ENCODE assay signal across 8 mouse cellular contexts in genomic region chr2:152789591-152789999, GRCm38 (mm10). TPM values are rescaled to one million over a fixed set of nuclear protein-coding genes. Genes with fewer than 3 reads are reported as not detected.
DNase-seq lines count a peak whose midpoint lies in the region; ATAC-seq lines count a peak whose summit lies in the region.

No protein-coding gene starts in this region.

- WGBS in midbrain, embryonic 11.5 days = 69% methylated on average over 4 of the region's 4 CpGs
- WGBS in midbrain, embryonic 14.5 days = 77% methylated on average over 4 of the region's 4 CpGs
- 21% methylated on average over 4 of the region's 4 CpGs for WGBS in kidney, embryonic 16.5 days

- H3K27ac ChIP-seq in midbrain, embryonic 11.5 days (ENCODE audit: low read depth, low read length) = 0 out of 2 replicates have a peak overlapping the region, but pooled peaks have one; percentile 11
- no peak overlapping the region for H3K27ac ChIP-seq in midbrain, embryonic 14.5 days (replicated peaks; ENCODE audit: low read depth, low read length)
- peak overlapping the region; percentile 65; the same call in 1 of the 2 replicates for H3K27ac ChIP-seq in kidney, embryonic 16.5 days (ENCODE audit: low read length)

- H3K4me2 ChIP-seq in midbrain, embryonic 11.5 days = no peak overlapping the region
- H3K4me2 ChIP-seq in midbrain, embryonic 14.5 days (ENCODE audit: low read length) = no peak overlapping the region
- H3K4me2 ChIP-seq in kidney, embryonic 16.5 days (replicated peaks; ENCODE audit: low read depth, low read length) = no peak overlapping the region

- no peak for ATAC-seq in midbrain, embryonic 11.5 days (ENCODE audit: low FRiP score)
- ATAC-seq in midbrain, embryonic 14.5 days (ENCODE audit: low FRiP score, low TSS enrichment) = no peak
- ATAC-seq in kidney, embryonic 16.5 days (ENCODE audit: low FRiP score, low TSS enrichment) = no peak

- H3K4me3 ChIP-seq in midbrain, embryonic 11.5 days (ENCODE audit: low read depth, low read length) = no peak overlapping the region
- no peak overlapping the region for H3K4me3 ChIP-seq in midbrain, embryonic 14.5 days (replicated peaks; ENCODE audit: low read depth, low read length)
- no peak overlapping the region for H3K4me3 ChIP-seq in kidney, embryonic 16.5 days (ENCODE audit: low read length)
- peak overlapping the region; percentile 89 for H3K4me3 ChIP-seq in megakaryocyte, embryonic 14.5 days (replicated peaks)

- H3K27me3 ChIP-seq in midbrain, embryonic 11.5 days (ENCODE audit: control insufficient read depth, insufficient read depth, low read length) = no peaks in the 10 kb centered on the region
- H3K27me3 ChIP-seq in midbrain, embryonic 14.5 days (ENCODE audit: control insufficient read depth, insufficient read depth, low read length) = no peaks in the 10 kb centered on the region
- no peaks in the 10 kb centered on the region for H3K27me3 ChIP-seq in kidney, embryonic 16.5 days (ENCODE audit: insufficient read depth, low read length)
- H3K27me3 ChIP-seq in megakaryocyte, embryonic 14.5 days (replicated peaks) = no peaks in the 10 kb centered on the region

- H3K9me3 ChIP-seq in midbrain, embryonic 11.5 days (ENCODE audit: control insufficient read depth, low read length) = no peaks in the 10 kb centered on the region
- no peaks in the 10 kb centered on the region for H3K9me3 ChIP-seq in midbrain, embryonic 14.5 days (ENCODE audit: control insufficient read depth, low read length)
- H3K9me3 ChIP-seq in kidney, embryonic 16.5 days (ENCODE audit: low read length) = no peaks in the 10 kb centered on the region
- no peaks in the 10 kb centered on the region for H3K9me3 ChIP-seq in megakaryocyte, embryonic 14.5 days

- H3K36me3 ChIP-seq in midbrain, embryonic 11.5 days (ENCODE audit: control insufficient read depth, insufficient read depth, low read length) = no peaks in the 10 kb centered on the region
- 0 out of 2 replicates have a peak, but pooled peaks cover 3% of the 10 kb centered on the region for H3K36me3 ChIP-seq in midbrain, embryonic 14.5 days (ENCODE audit: control insufficient read depth, insufficient read depth, low read length)
- H3K36me3 ChIP-seq in kidney, embryonic 16.5 days (ENCODE audit: insufficient read depth, low read length) = peaks cover 6% of the 10 kb centered on the region; the same call in 1 of the 2 replicates
- H3K36me3 ChIP-seq in megakaryocyte, embryonic 14.5 days (replicated peaks; ENCODE audit: low read length) = peaks cover 85% of the 10 kb centered on the region

- no peak for DNase-seq in midbrain, embryonic 11.5 days (ENCODE audit: low spot score, missing footprints)
- no peak for DNase-seq in midbrain, embryonic 14.5 days
- DNase-seq in heart, adult 11 months = peak; percentile 98
- DNase-seq in thymus, adult 18-20 months = peak; percentile 56 to 81
- DNase-seq in right cerebral cortex, postnatal 14 days = no peak
- DNase-seq in layer of hippocampus, adult 11-12 months (ENCODE audit: low spot score) = no peak

- H3K9ac ChIP-seq in midbrain, embryonic 11.5 days (ENCODE audit: low read length) = no peak overlapping the region
- no peak overlapping the region for H3K9ac ChIP-seq in midbrain, embryonic 14.5 days (replicated peaks; ENCODE audit: low read length)
- H3K9ac ChIP-seq in kidney, embryonic 16.5 days (replicated peaks; ENCODE audit: low read length) = no peak overlapping the region

- H3K4me1 ChIP-seq in midbrain, embryonic 11.5 days (ENCODE audit: control insufficient read depth, insufficient read depth, low read length) = no peaks in the 10 kb centered on the region
- 0 out of 2 replicates have a peak, but pooled peaks cover 3% of the 10 kb centered on the region for H3K4me1 ChIP-seq in midbrain, embryonic 14.5 days (ENCODE audit: control insufficient read depth, insufficient read depth, low read length)
- peaks cover 62% of the 10 kb centered on the region for H3K4me1 ChIP-seq in kidney, embryonic 16.5 days (ENCODE audit: insufficient read depth, low read length)
- H3K4me1 ChIP-seq in megakaryocyte, embryonic 14.5 days = peaks cover 99% of the 10 kb centered on the region

RNA-seq across cellular contexts. Expression of gene Cox4i2, which starts 35.6 kb away (rescaled TPM):
- polyA plus RNA-seq in midbrain, embryonic 11.5 days (2014; fragmentation: Nextera tagmentation; extraction: Ambion mirVana) = 2.8 and 3.7 TPM in 2 replicates
- 5.4 and 5.6 TPM in 2 replicates for polyA plus RNA-seq in midbrain, embryonic 14.5 days (2014; fragmentation: Nextera tagmentation; extraction: Ambion mirVana)
- 19.6 and 22.1 TPM in 2 replicates for polyA plus RNA-seq in kidney, embryonic 16.5 days (2015; fragmentation: Nextera tagmentation; extraction: Ambion mirVana)
- polyA plus RNA-seq in megakaryocyte, embryonic 14.5 days (2012; ENCODE audit: insufficient read depth, low replicate concordance) = 2.8 TPM in 1 of 2 replicates, not detected in the other

RNA-seq across cellular contexts. Expression of gene Bcl2l1, which starts 41.9 kb away (rescaled TPM):
- 120 and 125 TPM in 2 replicates for polyA plus RNA-seq in midbrain, embryonic 11.5 days (2014; fragmentation: Nextera tagmentation; extraction: Ambion mirVana)
- polyA plus RNA-seq in midbrain, embryonic 14.5 days (2014; fragmentation: Nextera tagmentation; extraction: Ambion mirVana) = 171 and 208 TPM in 2 replicates
- 113 and 116 TPM in 2 replicates for polyA plus RNA-seq in kidney, embryonic 16.5 days (2015; fragmentation: Nextera tagmentation; extraction: Ambion mirVana)
- 498 and 1,222 TPM in 2 replicates for polyA plus RNA-seq in megakaryocyte, embryonic 14.5 days (2012; ENCODE audit: insufficient read depth, low replicate concordance)

RNA-seq across cellular contexts. Expression of gene Id1, which starts 53.5 kb away (rescaled TPM):
- polyA plus RNA-seq in midbrain, embryonic 11.5 days (2014; fragmentation: Nextera tagmentation; extraction: Ambion mirVana) = 66.0 and 70.7 TPM in 2 replicates
- 33.5 and 38.8 TPM in 2 replicates for polyA plus RNA-seq in midbrain, embryonic 14.5 days (2014; fragmentation: Nextera tagmentation; extraction: Ambion mirVana)
- 139 and 151 TPM in 2 replicates for polyA plus RNA-seq in kidney, embryonic 16.5 days (2015; fragmentation: Nextera tagmentation; extraction: Ambion mirVana)
- 9.3 and 45.9 TPM in 2 replicates for polyA plus RNA-seq in megakaryocyte, embryonic 14.5 days (2012; ENCODE audit: insufficient read depth, low replicate concordance)

RNA-seq across cellular contexts. Expression of gene Tpx2, which starts 58.2 kb away (rescaled TPM):
- polyA plus RNA-seq in midbrain, embryonic 11.5 days (2014; fragmentation: Nextera tagmentation; extraction: Ambion mirVana) = 166 and 187 TPM in 2 replicates
- polyA plus RNA-seq in midbrain, embryonic 14.5 days (2014; fragmentation: Nextera tagmentation; extraction: Ambion mirVana) = 14.2 and 27.5 TPM in 2 replicates
- polyA plus RNA-seq in kidney, embryonic 16.5 days (2015; fragmentation: Nextera tagmentation; extraction: Ambion mirVana) = 83.9 and 97.6 TPM in 2 replicates
- polyA plus RNA-seq in megakaryocyte, embryonic 14.5 days (2012; ENCODE audit: insufficient read depth, low replicate concordance) = 1.1 and 10.4 TPM in 2 replicates

Comparison
In these comparisons a context has a peak if more than half of its experiments do, and no peak if none do; other contexts are left out.
1. DNase-seq: peak in heart, adult 11 months (single experiment) and thymus, adult 18-20 months (2 of 2); none in midbrain, embryonic 11.5 days (single experiment), midbrain, embryonic 14.5 days (single experiment), right cerebral cortex, postnatal 14 days (single experiment) and layer of hippocampus, adult 11-12 months (single experiment).